Comparison of ENCODE assay signal across 16 mouse cellular contexts in the genomic region with DNA sequence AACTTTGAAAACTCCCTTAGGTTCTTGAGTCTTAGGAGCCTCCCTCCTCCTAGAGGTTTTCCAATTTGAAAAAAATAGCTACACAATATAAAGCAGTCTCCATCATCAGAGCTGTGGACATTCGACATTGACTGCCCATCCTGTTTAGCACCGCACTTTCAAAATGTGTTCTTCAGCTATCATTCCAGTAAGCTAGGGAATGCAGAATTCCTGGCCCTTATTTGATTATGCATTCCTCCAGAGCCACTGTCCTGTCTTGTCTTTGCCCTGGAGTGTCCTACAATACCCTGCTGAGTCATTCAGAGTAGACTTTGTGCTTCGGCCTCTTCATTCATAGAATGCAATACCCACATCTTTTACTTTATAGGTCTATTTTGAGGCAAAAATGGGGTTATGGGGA.
"Had no signal": no experiment of that assay in that cellular context is flagged by ENCODE, and none has a peak within 500 bp of the region (broad histone marks: within the 10 kb centered on the region; RNA-seq: fewer than 3 reads in every experiment).

No protein-coding gene starts in this region.

- H3K4me2 ChIP-seq: neural tube, embryonic 13.5 days; neural tube, embryonic 15.5 days; stomach, embryonic 15.5 days had no signal

- H3K9me3 ChIP-seq: neural tube, embryonic 13.5 days; neural tube, embryonic 15.5 days; stomach, embryonic 15.5 days had no signal

- H3K4me3 ChIP-seq: neural tube, embryonic 13.5 days; neural tube, embryonic 15.5 days; stomach, embryonic 15.5 days had no signal

- DNase-seq: retina, postnatal 1 day; right cerebral cortex, adult 18-20 months; right cerebral cortex, postnatal 14 days; right cerebral cortex, postnatal 25 days; right cerebral cortex, postnatal 4 days; spleen, adult 18-20 months; thymus, adult 18-20 months; thymus, adult 2 months; thymus, postnatal 14 days; thymus, postnatal 25 days; thymus, postnatal 36 days; thymus, postnatal 4 days had no signal

- H3K27ac ChIP-seq: neural tube, embryonic 13.5 days; neural tube, embryonic 15.5 days; stomach, embryonic 15.5 days; stomach, postnatal 0 days had no signal

- H3K36me3 ChIP-seq: neural tube, embryonic 13.5 days; neural tube, embryonic 15.5 days; stomach, embryonic 15.5 days had no signal

- H3K9ac ChIP-seq: neural tube, embryonic 13.5 days; neural tube, embryonic 15.5 days; stomach, embryonic 15.5 days had no signal

- H3K4me1 ChIP-seq: neural tube, embryonic 13.5 days; neural tube, embryonic 15.5 days; stomach, embryonic 15.5 days had no signal

- H3K27me3 ChIP-seq: neural tube, embryonic 13.5 days; stomach, embryonic 15.5 days had no signal
